Mouse (Mus musculus) urinary bladder, postnatal 25 days (tissue): ENCODE results near the gene Pnpla1.

Source experiments
- DNase-seq: peaks from one replicate; pipeline ENCODE4 v3.0.0; 2022; ENCODE audit warnings: low spot score

Gene Pnpla1

DNA sequence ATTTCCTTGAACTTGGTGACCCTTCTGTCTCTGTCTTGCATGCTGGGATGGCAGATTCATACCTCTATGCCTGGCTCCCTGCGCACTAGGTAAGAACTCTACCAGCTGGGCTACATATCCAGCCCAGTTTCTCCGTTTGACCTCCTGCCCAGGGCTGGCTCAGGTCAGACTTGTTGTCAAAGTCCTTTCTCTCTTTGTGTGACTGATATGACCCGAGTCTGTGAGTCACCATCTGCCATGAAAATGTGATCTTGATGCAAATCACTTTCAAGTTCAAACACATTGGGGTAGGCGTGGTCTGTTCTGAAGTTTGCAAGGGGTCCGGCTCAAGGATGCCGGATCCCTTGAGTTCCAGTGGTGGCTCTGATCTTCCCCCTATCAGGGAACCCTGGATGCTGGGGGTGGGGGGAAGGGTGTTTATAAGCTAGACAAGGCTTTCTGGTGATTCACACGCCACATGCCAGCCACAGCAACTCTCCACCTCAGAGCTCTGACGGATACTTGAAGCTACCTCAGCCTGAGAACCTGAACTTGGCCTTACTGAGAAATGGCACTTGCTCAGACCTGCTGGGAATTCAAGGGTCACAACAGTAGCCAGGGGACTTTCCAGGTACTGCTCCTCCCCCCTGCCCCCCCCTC is 66.9 kb downstream of the Pnpla1 start:
- no peak for DNase-seq

DNA sequence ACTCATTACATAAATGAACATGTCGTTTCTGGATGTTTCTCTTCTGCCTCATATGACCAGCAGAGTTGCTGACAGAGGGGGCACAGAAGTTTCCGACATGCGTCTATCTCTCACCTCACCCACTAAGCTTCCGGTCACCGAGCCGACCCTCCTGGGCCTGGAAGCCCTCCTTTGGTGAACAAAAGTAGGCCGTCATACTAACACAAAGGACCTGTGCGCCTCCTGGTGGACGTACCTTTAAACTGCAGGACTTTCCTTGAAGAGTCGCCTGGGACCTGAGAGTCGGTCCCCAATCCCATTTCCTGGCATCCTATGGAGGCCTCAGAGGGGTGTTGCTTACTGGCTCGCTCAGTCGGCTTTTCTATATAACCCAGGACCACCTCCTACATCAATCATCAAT is 68.2 kb downstream of the Pnpla1 start:
- peak; percentile 69 for DNase-seq

DNA sequence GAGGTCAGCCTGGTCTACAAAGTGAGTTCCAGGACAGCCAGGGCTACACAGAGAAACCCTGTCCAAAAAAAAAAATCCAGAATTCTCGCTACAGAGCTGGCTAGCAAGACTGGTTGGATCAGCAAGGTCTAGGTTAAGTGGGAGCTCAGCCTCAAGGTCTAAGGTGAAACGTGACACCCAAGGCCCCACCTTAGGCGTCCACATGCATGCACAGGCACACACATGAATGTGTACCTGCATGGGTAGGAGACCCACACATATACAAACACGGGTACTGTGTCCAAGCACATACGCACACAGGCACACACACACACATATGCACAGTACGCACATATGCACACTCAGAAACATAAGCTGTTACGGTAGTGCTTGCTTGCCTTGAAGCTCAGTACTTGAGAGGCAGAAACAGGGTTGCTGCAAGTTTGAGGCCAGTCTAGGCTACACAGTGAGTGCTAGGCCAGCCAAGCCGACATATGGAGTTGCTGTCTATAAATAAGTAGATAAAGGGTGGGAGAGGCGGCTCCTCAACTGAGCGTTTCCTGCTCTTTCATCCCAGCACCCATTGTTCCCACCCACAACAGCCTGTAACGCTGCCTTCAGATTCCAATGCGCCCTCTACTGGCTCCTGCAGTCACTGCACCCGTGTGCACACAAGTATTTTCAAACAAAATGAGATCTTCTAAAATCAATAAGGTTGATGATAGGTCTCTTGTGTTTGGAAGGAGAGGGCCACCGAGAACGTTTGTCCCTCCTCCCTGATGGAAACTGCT is 68.8 kb downstream of the Pnpla1 start:
- DNase-seq: no peak

DNA sequence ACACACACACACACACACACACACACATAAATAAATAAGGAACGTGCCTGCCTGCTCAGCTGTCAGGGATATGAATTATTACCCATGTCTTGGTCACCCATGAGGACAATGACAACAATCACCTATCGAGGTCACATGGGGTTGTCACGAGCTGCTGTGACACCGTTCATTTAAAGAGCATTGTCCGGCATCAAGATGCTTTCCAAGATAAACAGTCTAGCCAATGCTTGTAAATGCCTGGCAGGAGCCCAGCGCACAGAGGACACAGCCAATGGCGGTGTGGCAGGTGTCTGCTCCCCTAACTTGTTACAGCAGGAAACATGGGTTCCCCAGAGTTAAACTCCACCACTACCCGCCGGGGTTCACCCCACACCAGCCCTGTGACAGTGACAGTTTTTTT is 69.8 kb downstream of the Pnpla1 start:
- DNase-seq: peak; percentile 3

DNA sequence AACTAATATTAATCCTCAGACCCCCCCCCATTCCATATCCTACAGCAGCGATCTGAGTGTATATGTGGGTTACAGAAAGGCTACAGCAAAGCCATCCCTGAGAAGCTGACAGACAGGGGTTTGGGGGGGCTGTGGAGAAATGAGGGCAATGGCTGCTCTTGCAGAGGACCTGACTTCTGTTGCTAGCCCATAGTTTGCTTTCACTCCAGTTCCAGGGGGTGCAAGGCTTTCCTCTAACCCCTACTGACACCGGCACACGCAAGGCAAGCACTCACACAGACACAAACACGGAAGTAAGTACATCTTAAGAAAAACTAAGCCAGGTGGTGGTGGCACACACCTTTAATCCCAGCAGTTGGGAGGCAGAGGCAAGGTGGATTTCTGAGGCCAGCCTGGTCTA is 71.2 kb downstream of the Pnpla1 start:
- DNase-seq: no peak

DNA sequence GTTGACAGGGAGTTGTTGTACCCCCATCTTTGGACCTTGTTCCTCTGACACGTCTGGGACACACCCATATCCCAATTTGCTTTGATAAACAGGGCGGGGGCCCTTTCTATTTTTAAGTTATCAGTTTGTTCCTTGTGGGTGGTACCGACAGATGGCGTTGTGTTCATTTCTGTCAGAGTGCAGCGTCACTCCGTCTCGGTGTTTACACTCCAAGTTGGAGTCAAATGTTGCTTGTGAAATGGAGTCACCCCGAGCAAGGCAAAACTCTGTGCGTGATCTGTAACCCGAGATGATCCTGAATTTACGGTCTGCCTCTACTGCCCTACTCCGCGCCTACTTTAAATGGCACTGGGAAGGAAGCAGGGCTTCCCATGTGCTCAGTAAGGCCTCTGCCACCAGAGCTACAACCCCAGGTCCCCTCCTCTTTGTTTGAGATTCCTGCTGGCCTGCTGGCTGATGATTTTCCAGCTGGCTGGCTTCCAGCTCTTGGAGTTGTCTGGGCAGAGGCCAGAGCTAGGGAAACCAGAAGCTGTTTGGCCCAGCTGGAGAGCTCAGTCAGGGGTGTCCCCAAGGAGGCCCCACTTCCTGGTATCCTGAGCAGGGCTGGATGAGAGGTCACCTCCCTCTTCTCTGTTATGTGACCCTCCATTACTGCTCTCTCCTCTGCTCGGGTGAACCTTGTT is 72.3 kb downstream of the Pnpla1 start:
- DNase-seq: peak; percentile 63

DNA sequence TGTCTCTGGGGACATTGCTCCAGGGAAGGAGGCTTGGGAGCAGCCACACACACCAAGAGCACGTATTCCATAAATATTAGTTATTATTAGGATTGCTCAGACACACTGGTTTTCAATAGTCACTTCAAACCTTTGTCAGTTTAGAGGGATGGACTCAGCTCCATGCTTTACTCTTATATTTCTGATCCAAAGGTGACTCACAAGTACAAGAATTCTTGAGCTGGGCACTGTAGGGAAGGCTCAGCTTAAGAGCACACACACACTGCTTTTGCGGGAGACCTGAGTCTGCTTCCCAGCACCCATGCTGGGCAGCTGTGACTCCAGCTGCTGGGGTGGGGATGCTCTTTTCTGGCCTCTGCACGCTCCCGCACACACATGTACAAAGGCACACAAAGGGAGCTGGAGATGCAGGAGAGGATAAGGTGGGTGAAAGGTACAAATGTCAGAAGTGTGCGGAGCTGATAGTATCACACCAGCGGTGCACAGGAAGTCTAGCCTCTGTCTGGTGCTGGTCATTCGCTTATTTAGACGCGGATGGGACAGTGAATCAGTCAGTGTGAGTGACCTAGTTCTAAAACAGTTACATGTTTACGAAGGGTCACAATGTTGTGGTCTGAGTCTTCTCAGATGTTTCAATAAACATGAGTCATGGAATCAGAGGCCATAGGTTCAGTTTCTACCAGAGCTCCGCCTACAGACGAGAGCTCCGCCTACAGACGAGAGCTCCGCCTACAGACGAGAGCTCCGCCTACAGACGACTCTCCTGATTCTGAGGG is 73.4 kb downstream of the Pnpla1 start:
- DNase-seq: no peak

DNA sequence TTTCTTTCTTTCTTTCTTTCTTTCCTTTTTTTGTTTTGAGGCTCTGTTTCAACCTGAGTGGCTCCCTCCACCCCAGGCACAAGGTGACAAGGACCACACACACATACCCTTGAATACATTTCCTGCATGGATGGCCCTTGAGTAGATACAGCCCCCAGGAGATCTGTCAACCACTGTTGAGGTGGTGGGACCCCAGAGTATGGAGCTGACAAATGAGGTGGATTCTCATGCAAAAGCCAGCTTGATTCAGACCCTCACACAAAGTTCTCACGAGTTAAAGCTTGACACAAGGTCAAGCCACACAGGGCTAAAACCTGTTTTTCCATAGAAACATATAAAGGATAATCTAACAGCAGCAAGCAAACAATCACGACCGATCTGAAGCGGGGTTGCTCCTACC is 74.1 kb downstream of the Pnpla1 start:
- no peak for DNase-seq

DNA sequence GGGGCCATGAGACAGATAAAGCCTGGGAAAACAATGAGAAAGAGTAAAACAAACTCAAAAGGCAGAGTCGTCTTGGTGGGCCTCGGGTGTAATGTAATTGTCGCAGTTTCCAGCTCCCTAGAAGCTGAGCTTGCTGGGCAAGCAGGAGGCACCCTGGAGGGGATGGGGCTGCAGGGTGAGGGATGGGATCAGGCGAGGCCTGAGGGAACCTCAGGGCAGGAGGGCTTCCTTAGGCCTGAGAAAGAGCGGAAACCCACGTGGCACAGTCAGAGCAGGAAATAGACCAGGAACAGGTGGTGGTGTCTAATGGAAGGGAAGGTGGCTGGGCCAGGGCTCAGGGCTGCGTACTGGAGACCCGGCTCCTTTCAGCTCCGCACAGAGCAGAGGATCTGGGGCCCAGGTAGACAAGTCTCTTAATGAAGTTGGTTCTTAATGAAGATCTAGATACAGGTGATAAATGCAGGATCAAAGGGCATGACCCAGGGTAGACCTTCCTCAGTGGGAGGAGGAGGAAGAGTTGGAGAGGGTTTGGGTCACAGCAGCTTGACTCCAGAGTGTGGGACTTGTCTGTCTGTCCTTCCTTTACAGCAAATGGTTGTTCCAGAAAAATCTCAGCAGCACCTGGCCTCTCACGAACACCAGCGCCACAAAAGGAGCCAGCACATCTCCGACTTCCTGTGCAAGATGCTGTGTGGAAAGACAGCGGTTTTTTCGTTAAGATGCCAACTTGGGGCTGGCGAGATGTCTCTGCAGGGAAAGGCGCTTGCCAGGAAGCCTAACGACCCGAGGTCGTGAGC is 76.1 kb downstream of the Pnpla1 start:
- no peak for DNase-seq

DNA sequence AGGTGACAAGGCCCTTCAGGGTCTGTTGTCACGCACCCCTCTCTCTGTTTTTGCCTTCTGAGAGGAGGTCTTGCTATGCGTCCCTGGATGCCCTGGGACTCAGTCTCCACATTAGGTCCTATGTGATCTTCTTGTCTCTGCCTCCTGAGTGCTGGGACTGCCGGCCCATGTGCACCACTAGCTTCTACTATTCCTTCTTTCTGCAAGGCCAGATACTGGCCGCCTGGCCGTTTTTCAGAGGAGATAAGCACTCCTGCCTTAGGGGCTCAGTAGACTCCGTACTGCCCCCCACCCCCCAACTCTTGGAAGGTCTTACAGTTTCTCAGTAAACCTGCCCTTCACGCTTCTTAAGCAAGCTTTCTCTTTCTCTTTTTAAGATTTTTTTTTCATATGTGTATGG is 77.9 kb downstream of the Pnpla1 start:
- DNase-seq: no peak

DNA sequence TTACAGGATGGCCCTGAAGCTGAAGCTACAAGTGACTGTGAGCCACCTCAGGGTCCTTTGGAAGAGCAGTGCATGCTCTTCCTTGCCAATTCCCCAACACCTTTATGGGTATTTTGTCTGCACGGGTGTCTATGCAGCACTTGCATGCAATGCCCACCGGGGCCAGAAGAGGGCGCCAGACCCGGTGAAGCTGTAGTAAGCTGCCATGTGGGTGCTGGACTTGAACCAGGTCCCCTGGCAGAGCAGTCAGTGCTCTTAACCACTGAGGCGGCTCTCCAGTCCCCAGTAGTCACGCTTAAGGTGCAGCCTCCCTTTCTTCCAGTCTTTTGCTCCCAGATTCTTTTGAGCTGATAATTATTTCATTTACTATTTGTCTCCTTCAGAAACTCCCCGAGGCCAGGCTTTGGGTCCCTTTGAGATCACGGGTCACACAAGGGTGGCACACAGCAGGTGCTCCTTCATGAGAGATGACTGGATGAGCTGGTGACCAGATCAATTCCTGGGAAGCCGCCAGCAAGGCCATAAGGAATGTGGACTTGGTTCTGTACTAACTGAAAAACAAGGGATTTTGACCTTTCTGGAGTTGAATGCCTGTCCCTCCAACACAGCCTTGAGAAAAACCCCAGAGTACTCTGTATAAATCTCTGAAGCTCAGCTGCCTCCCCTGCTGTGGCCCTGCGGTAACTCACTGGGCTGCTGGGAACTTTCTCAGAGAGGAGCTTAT is 78.6 kb downstream of the Pnpla1 start:
- no peak for DNase-seq
